Mouse (Mus musculus) heart, postnatal 0 days (tissue): ENCODE measurements around the gene Camk1g. TPM values are rescaled to one million over a fixed set of nuclear protein-coding genes. Genes with fewer than 3 reads are reported as not detected.

Experiments
- ATAC-seq: fragments of 200-750 bp; cut with Nextera tagmentation; 2 replicates; pipeline ENCODE4 v1.8.0; 2017; ENCODE audit warnings: low read depth, moderate number of reproducible peaks, moderate library complexity; ENCODE audit not compliant: insufficient read depth
- DNase-seq: peaks from one replicate; pipeline ENCODE4 v3.0.0-alpha.2; 2016; ENCODE audit warnings: low spot score
- H3K27ac ChIP-seq: fragments of 300-500 bp; sonication (generic); 2 replicates; pipeline ENCODE4 v1.5.1; 2014; ENCODE audit warnings: low read depth, mild to moderate bottlenecking
- H3K27me3 ChIP-seq: fragments of 300-500 bp; sonication (generic); 2 replicates; pipeline ENCODE4 v1.6.1; 2014; ENCODE audit warnings: low read length, mixed read lengths; ENCODE audit not compliant: control insufficient read depth, insufficient read depth
- H3K36me3 ChIP-seq: fragments of 300-500 bp; sonication (generic); replicated peaks from 2 replicates; pipeline ENCODE4 v1.6.1; 2014; ENCODE audit warnings: low read length, mixed read lengths; ENCODE audit not compliant: control insufficient read depth, insufficient read depth
- H3K4me1 ChIP-seq: fragments of 300-500 bp; sonication (generic); 2 replicates; pipeline ENCODE4 v1.6.1; 2014; ENCODE audit warnings: antibody characterized with exemption; ENCODE audit not compliant: control insufficient read depth, insufficient read depth
- H3K4me2 ChIP-seq: fragments of 300-500 bp; sonication (generic); 2 replicates; pipeline ENCODE4 v1.6.1; 2014; ENCODE audit warnings: low read depth, mild to moderate bottlenecking, low read length, moderate library complexity
- H3K4me3 ChIP-seq: fragments of 300-500 bp; sonication (generic); 2 replicates; pipeline ENCODE4 v1.5.1; 2014; ENCODE audit warnings: low read depth, low read length
- H3K9ac ChIP-seq: fragments of 300-500 bp; sonication (generic); replicated peaks from 2 replicates; pipeline ENCODE4 v1.6.1; 2014; ENCODE audit warnings: low read depth, low read length, mixed read lengths
- H3K9me3 ChIP-seq: fragments of 300-500 bp; sonication (generic); replicated peaks from 2 replicates; pipeline ENCODE4 v1.6.1; 2016; ENCODE audit warnings: low read length; ENCODE audit not compliant: control insufficient read depth
- CTCF ChIP-seq: IDR thresholded peaks from 2 replicates; pipeline ENCODE4 v1.5.1; 2016; ENCODE audit warnings: antibody characterized with exemption, control low read depth, low read depth
- EP300 ChIP-seq: IDR thresholded peaks from 2 replicates; pipeline ENCODE4 v1.6.1; 2016; ENCODE audit warnings: antibody characterized with exemption, low read depth
- WGBS: fragments of 180-500 bp; shearing (Covaris S2); extraction: QIAGEN DNeasy Blood & Tissue Kit; methylation state at CpG from one replicate; pipeline ENCODE4 v1.1.7; 2014; 5-methylcytosine and 5-hydroxymethylcytosine counted together
- polyA plus RNA-seq: library from polyadenylated mRNA; unstranded; fragments of >200 nt; fragmentation: Nextera tagmentation; extraction: Ambion mirVana; gene quantifications from 2 replicates; pipeline ENCODE4 v1.2.1, GENCODE M21; 2015
- total RNA-seq: library from RNA; depleted of rRNA; stranded (reverse); fragments of >200 nt; gene quantifications from 2 replicates; pipeline ENCODE4 v1.2.3, GENCODE M21; 2014; ENCODE audit warnings: low replicate concordance

The Camk1g gene
- total and polyA plus RNA-seq, 2 experiments from 2014 or later = 9.7 to 14.3 TPM

- H3K4me3 ChIP-seq = no peak overlapping the region
- H3K9ac ChIP-seq = no peak overlapping the region
- H3K4me1 ChIP-seq = peaks cover 2% of the 10 kb centered on the region; the same call in 1 of the 2 replicates
- H3K27ac ChIP-seq = no peak overlapping the region
- H3K36me3 ChIP-seq = peaks cover 17% of the 10 kb centered on the region
- no peaks in the 10 kb centered on the region for H3K27me3 ChIP-seq
- DNase-seq (no peak), ATAC-seq (peak; percentile 48)
- H3K4me2 ChIP-seq = no peak overlapping the region
- TF ChIP-seq CTCF (no peak), EP300 (no peak)
- H3K9me3 ChIP-seq = no peaks in the 10 kb centered on the region
- WGBS = 52% methylated on average over 3 of the region's 3 CpGs
Observed at GRCm38 (mm10) chr1:193346908-193347307, 23.2 kb downstream of the Camk1g start.

GRCm38 (mm10) chr1:193344976-193345375 is 25.1 kb downstream of the Camk1g start:
- Histone ChIP-seq H3K27me3 (no peaks in the 10 kb centered on the region), H3K36me3 (peaks cover 9% of the 10 kb centered on the region), H3K4me3 (no peak overlapping the region), H3K4me2 (no peak overlapping the region), H3K4me1 (peaks cover 2% of the 10 kb centered on the region; the same call in 1 of the 2 replicates), H3K9me3 (no peaks in the 10 kb centered on the region), H3K9ac (no peak overlapping the region), H3K27ac (no peak overlapping the region)
- DNase-seq (no peak), ATAC-seq (no peak)
- WGBS = 50% methylated on average over 2 of the region's 2 CpGs
- no peak for TF ChIP-seq EP300
- no peak for TF ChIP-seq CTCF

- H3K27ac ChIP-seq = no peak overlapping the region
- TF ChIP-seq EP300 (no peak), CTCF (no peak)
- H3K4me3 ChIP-seq = no peak overlapping the region
- DNase-seq = no peak
- WGBS = 74% methylated on average over 4 of the region's 4 CpGs
- no peaks in the 10 kb centered on the region for H3K36me3 ChIP-seq
- peaks cover 2% of the 10 kb centered on the region; the same call in 1 of the 2 replicates for H3K4me1 ChIP-seq
- H3K4me2 ChIP-seq = no peak overlapping the region
- no peaks in the 10 kb centered on the region for H3K27me3 ChIP-seq
- H3K9ac ChIP-seq = no peak overlapping the region
- H3K9me3 ChIP-seq = no peaks in the 10 kb centered on the region
- no peak for ATAC-seq
Observed at GRCm38 (mm10) chr1:193343853-193344252, 26.2 kb downstream of the Camk1g start.

- TF ChIP-seq CTCF (no peak), EP300 (no peak)
- WGBS = 70% methylated on average over 5 of the region's 5 CpGs
Observed at GRCm38 (mm10) chr1:193342198-193342946, 27.7 kb downstream of the Camk1g start.

GRCm38 (mm10) chr1:193338363-193338995 is 31.6 kb downstream of the Camk1g start:
- 77% methylated on average over 9 of the region's 9 CpGs for WGBS
- H3K4me1 ChIP-seq = peaks cover 43% of the 10 kb centered on the region
- ATAC-seq = no peak
- no peak overlapping the region for H3K9ac ChIP-seq
- no peak overlapping the region for H3K4me3 ChIP-seq
- no peaks in the 10 kb centered on the region for H3K9me3 ChIP-seq
- peak overlapping the region; percentile 95 for H3K27ac ChIP-seq
- no peaks in the 10 kb centered on the region for H3K36me3 ChIP-seq
- no peaks in the 10 kb centered on the region for H3K27me3 ChIP-seq
- no peak for TF ChIP-seq EP300
- TF ChIP-seq CTCF = no peak
- no peak overlapping the region for H3K4me2 ChIP-seq
- no peak for DNase-seq

More at GRCm38 (mm10) chr1:193342198-193342946, 27.7 kb downstream of the Camk1g start:
- DNase-seq (no peak), ATAC-seq (no peak)
- H3K36me3 ChIP-seq = no peaks in the 10 kb centered on the region
- no peaks in the 10 kb centered on the region for H3K9me3 ChIP-seq
- no peak overlapping the region for H3K9ac ChIP-seq
- H3K4me2 ChIP-seq = no peak overlapping the region
- no peak overlapping the region for H3K27ac ChIP-seq
- H3K27me3 ChIP-seq = no peaks in the 10 kb centered on the region
- H3K4me1 ChIP-seq = peaks cover 9% of the 10 kb centered on the region
- no peak overlapping the region for H3K4me3 ChIP-seq
